Mouse (Mus musculus): ENCODE measurements around the gene Chrm4.

GRCm38 (mm10) chr2:91936154-91936553, 9.1 kb downstream of the Chrm4 start:
- TF ChIP-seq CTCF (IDR thresholded peaks at IDR 0.05; ENCODE audit: low read depth, low read length) = no peak
- TF ChIP-seq POLR2A (IDR thresholded peaks at IDR 0.05; ENCODE audit: extremely low read depth, insufficient read depth, low read length) = no peak
